Mouse (Mus musculus): ENCODE measurements around the gene Tmem215. TPM values are rescaled to one million over a fixed set of nuclear protein-coding genes. Genes with fewer than 3 reads are reported as not detected.

Tmem215 gene
- polyA plus RNA-seq, 1 experiment, result 0.30 TPM

DNA sequence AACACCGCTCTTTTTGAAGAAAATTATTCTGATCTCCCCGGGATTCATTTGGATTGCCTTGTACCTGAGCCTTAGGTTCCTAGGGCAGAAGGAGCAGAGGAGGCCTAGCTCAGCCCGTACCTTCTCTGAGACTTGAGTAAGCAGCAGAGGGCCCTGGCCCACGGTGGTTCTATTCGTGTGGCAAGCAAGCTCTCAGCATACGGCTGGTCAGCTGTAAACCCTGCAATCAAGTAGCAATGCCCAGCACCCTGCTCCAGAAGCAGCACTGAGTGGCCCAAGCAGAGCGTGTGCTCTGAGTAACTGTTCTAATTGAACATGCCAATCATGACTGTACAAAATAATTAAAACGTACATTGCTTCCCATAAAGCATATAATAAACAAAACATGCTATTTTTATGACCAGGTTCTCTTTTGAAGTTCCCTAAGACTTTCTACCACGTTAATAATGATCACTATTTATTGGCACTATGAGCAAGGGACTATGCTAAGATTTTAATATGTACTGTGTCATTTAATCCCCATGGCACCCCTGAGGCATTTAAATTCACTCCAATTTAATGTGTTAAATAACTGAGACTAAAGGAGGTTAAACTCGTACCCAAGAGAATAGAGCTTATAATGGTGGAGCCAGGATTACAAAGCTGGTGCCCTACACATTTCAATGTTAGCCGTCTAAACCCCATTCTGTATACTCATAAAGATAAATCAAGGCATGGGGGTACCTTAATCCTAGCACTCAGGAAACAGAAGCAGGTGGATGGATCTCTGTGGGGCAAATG, 28.0 kb downstream of the Tmem215 start:
- peak; percentile 23 for DNase-seq (ENCODE audit: low read depth)

DNA sequence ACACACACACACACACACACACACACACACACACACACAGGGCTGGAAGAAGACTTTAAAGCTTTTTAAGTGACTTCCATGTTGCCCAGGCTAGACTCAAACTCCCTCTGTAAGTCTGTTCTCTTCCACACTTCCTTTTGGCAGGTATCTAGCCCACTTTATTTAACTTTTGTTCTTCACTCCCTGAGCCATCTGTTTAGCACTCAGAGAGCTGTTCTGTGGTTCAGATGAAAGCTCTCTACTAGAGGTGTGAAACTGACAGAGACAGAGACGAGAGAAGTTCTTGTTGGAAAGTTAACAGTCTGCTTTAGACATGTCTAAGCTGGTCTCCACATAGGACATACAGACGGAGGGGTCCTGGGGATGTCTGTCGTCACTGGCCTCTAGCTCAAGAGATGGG, 30.5 kb downstream of the Tmem215 start:
- no peak for DNase-seq (ENCODE audit: low read depth)
- no peak for TF ChIP-seq CTCF (IDR thresholded peaks at IDR 0.05; ENCODE audit: borderline replicate concordance, extremely low read depth, insufficient read depth, insufficient read length)
- TF ChIP-seq POLR2A (IDR thresholded peaks at IDR 0.05; ENCODE audit: borderline replicate concordance, extremely low read depth, insufficient read depth, insufficient read length, poor library complexity, severe bottlenecking), result no peak

More for the DNA sequence above, 28.0 kb downstream of the Tmem215 start:
- TF ChIP-seq POLR2A (IDR thresholded peaks at IDR 0.05; ENCODE audit: borderline replicate concordance, extremely low read depth, insufficient read depth, insufficient read length, poor library complexity, severe bottlenecking) (no peak), CTCF (IDR thresholded peaks at IDR 0.05; ENCODE audit: borderline replicate concordance, extremely low read depth, insufficient read depth, insufficient read length) (no peak)

GRCm38 (mm10) chr4:40509534-40509933, 37.6 kb downstream of the Tmem215 start:
- peak; percentile 34 for DNase-seq (ENCODE audit: low read depth)
- TF ChIP-seq POLR2A (IDR thresholded peaks at IDR 0.05; ENCODE audit: borderline replicate concordance, extremely low read depth, insufficient read depth, insufficient read length, poor library complexity, severe bottlenecking) (no peak), CTCF (IDR thresholded peaks at IDR 0.05; ENCODE audit: borderline replicate concordance, extremely low read depth, insufficient read depth, insufficient read length) (no peak)

DNA sequence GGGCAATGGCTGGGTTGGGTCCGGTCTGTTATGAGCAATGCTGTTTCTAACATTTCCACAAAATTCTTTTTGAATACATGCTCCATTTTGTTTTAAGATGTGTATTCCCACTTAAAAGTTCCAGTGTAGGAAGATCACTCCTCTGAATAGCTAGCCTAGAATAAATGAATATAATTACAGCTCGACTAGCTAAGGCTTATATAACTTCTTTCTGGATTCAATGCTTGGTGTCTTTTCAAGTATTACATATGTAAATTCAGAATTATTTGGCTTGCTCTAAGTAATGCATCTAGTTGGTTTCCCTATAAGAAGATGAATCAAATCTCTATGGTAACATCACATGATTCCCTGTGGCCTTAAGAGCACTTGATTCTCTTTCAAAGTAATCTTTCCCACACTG, 41.3 kb downstream of the Tmem215 start:
- TF ChIP-seq POLR2A (IDR thresholded peaks at IDR 0.05; ENCODE audit: borderline replicate concordance, extremely low read depth, insufficient read depth, insufficient read length, poor library complexity, severe bottlenecking) (no peak), CTCF (IDR thresholded peaks at IDR 0.05; ENCODE audit: borderline replicate concordance, extremely low read depth, insufficient read depth, insufficient read length) (no peak)
- DNase-seq (ENCODE audit: low read depth), result no peak

GRCm38 (mm10) chr4:40518545-40519324, 46.8 kb downstream of the Tmem215 start:
- DNase-seq (ENCODE audit: low read depth), result no peak
- TF ChIP-seq POLR2A (IDR thresholded peaks at IDR 0.05; ENCODE audit: borderline replicate concordance, extremely low read depth, insufficient read depth, insufficient read length, poor library complexity, severe bottlenecking) (no peak), CTCF (IDR thresholded peaks at IDR 0.05; ENCODE audit: borderline replicate concordance, extremely low read depth, insufficient read depth, insufficient read length) (no peak)

Other genes starting within 250 kb of the Tmem215 start
- gene Ddx58, start 232.4 kb upstream of the Tmem215 start, polyA plus RNA-seq (2012; rRNA removed), result 1.6 and 2.8 TPM in 2 replicates
- gene Smim27, start 202.6 kb upstream of the Tmem215 start, polyA plus RNA-seq (2012; rRNA removed), result 4.4 and 7.6 TPM in 2 replicates
- 11.6 and 17.2 TPM in 2 replicates for gene Topors, start 202.3 kb upstream of the Tmem215 start, polyA plus RNA-seq (2012; rRNA removed)
- gene Ndufb6, start 192.8 kb upstream of the Tmem215 start, polyA plus RNA-seq (2012; rRNA removed), result 116 and 154 TPM in 2 replicates
- 25.7 and 27.2 TPM in 2 replicates for gene Aptx, start 231.0 kb downstream of the Tmem215 start, polyA plus RNA-seq (2012; rRNA removed)
- gene Dnaja1, start 250.0 kb downstream of the Tmem215 start, polyA plus RNA-seq (2012; rRNA removed), result 89.0 and 159 TPM in 2 replicates